8 mouse cellular contexts compared by ENCODE assay signal in the genomic region with DNA sequence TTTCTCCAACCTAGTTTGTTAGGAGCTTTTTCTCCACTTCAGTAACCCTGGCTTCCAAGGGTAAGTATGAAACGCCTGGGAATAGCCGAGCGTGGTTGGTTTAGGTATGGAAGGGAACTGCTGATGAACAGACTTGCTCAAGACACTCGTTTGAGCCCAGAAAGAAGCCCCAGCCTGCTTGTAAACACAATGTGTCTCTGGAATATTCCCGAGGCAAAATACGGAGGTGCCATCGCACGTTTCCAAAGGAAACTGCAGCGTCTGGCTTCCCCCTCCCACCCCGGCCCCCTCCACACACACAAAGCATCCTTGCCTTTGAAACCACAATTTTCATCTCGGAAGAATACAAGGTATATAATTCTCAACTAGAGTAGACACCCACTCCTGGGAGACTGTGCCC. TPM values are rescaled to one million over a fixed set of nuclear protein-coding genes. Genes with fewer than 3 reads are reported as not detected.
DNase-seq lines count a peak whose midpoint lies in the region; ATAC-seq and TF ChIP-seq lines count a peak whose summit lies in the region.

No protein-coding gene starts in this region.

- peaks cover 2% of the 10 kb centered on the region for H3K4me1 ChIP-seq in ES-Bruce4 (ENCODE audit: control insufficient read depth, insufficient read depth, low read length)
- peaks cover 20% of the 10 kb centered on the region for H3K4me1 ChIP-seq in forebrain, embryonic 14.5 days (ENCODE audit: control insufficient read depth, insufficient read depth, low read length)
- peaks cover 28% of the 10 kb centered on the region for H3K4me1 ChIP-seq in liver, embryonic 16.5 days (ENCODE audit: control insufficient read depth, low read depth, low read length)

- TF ChIP-seq POLR2A in ES-Bruce4 (IDR thresholded peaks at IDR 0.05; ENCODE audit: insufficient read depth, low read length), result no peak

- WGBS in forebrain, embryonic 14.5 days, result 7% methylated on average over 11 of the region's 11 CpGs
- WGBS in liver, embryonic 16.5 days (ENCODE audit: insufficient replicate concordance), result 18% methylated on average over 11 of the region's 11 CpGs

- intact Hi-C loops in gastrocnemius, adult 2 months (cut with DNase I), result no loop called here

- TF ChIP-seq CTCF in gastrocnemius, adult 2 months (IDR thresholded peaks at IDR 0.05), result no peak
- TF ChIP-seq CTCF in ES-Bruce4 (IDR thresholded peaks at IDR 0.05; ENCODE audit: low read depth, low read length), result no peak

- H3K36me3 ChIP-seq in ES-Bruce4 (ENCODE audit: control insufficient read depth, insufficient read depth, low read length, poor library complexity, severe bottlenecking), result no peaks in the 10 kb centered on the region
- no peaks in the 10 kb centered on the region for H3K36me3 ChIP-seq in forebrain, embryonic 14.5 days (ENCODE audit: control insufficient read depth, insufficient read depth, low read length)
- H3K36me3 ChIP-seq in liver, embryonic 16.5 days (ENCODE audit: control insufficient read depth, insufficient read depth), result no peaks in the 10 kb centered on the region

- H3K4me3 ChIP-seq in gastrocnemius, adult 2 months, result peak overlapping the region; percentile 78
- peak overlapping the region; percentile 33 for H3K4me3 ChIP-seq in ES-Bruce4 (ENCODE audit: low read depth, low read length)
- peak overlapping the region; percentile 72 for H3K4me3 ChIP-seq in forebrain, embryonic 14.5 days (ENCODE audit: low read depth, low read length)
- peak overlapping the region; percentile 74 for H3K4me3 ChIP-seq in liver, embryonic 16.5 days (ENCODE audit: low read depth, low read length)

- ATAC-seq in forebrain, embryonic 14.5 days, result no peak
- no peak for ATAC-seq in liver, embryonic 16.5 days (ENCODE audit: low read depth)

- H3K4me2 ChIP-seq in forebrain, embryonic 14.5 days (ENCODE audit: low read length), result peak overlapping the region; percentile 95
- H3K4me2 ChIP-seq in liver, embryonic 16.5 days (ENCODE audit: low read depth, low read length), result peak overlapping the region; percentile 93

- H3K27me3 ChIP-seq in ES-Bruce4 (ENCODE audit: control insufficient read depth, insufficient read depth, low read length, poor library complexity, severe bottlenecking), result no peaks in the 10 kb centered on the region
- H3K27me3 ChIP-seq in forebrain, embryonic 14.5 days (replicated peaks; ENCODE audit: control insufficient read depth, insufficient read depth, low read length), result 0 out of 2 replicates have a peak, but pooled peaks cover 3% of the 10 kb centered on the region
- H3K27me3 ChIP-seq in liver, embryonic 16.5 days (ENCODE audit: control insufficient read depth, insufficient read depth, low read depth, low read length), result peaks cover 52% of the 10 kb centered on the region

- no peaks in the 10 kb centered on the region for H3K9me3 ChIP-seq in ES-Bruce4 (replicated peaks; ENCODE audit: control insufficient read depth, insufficient read depth, low read length, poor library complexity, severe bottlenecking)
- no peaks in the 10 kb centered on the region for H3K9me3 ChIP-seq in forebrain, embryonic 14.5 days (replicated peaks; ENCODE audit: control insufficient read depth, low read length)
- no peaks in the 10 kb centered on the region for H3K9me3 ChIP-seq in liver, embryonic 16.5 days (replicated peaks; ENCODE audit: control insufficient read depth, low read length)

- peak overlapping the region; percentile 10; the same call in 1 of the 2 replicates for H3K9ac ChIP-seq in ES-Bruce4 (ENCODE audit: low read depth, poor library complexity, severe bottlenecking)
- peak overlapping the region; percentile 82 for H3K9ac ChIP-seq in forebrain, embryonic 14.5 days (ENCODE audit: low read length)
- H3K9ac ChIP-seq in liver, embryonic 16.5 days (ENCODE audit: low read depth, low read length), result peak overlapping the region; percentile 81

- TF ChIP-seq EP300 in ES-Bruce4 (IDR thresholded peaks at IDR 0.05; ENCODE audit: insufficient read depth, low read depth, low read length), result no peak

- no peak for DNase-seq in gastrocnemius, adult 2 months
- DNase-seq in gastrocnemius, adult 8-10 months (ENCODE audit: low spot score in 2 of 2), result no peak
- DNase-seq in forebrain, embryonic 14.5 days (ENCODE audit: low spot score), result peak; percentile 62
- DNase-seq in testis, postnatal 10 days (ENCODE audit: low spot score), result no peak
- no peak for DNase-seq in adrenal gland, adult 2 months
- DNase-seq in right cerebral cortex, postnatal 25 days, result no peak

- H3K27ac ChIP-seq in gastrocnemius, adult 2 months, result peak overlapping the region; percentile 95
- H3K27ac ChIP-seq in ES-Bruce4 (ENCODE audit: insufficient read depth, low read length), result no peak overlapping the region
- H3K27ac ChIP-seq in forebrain, embryonic 14.5 days (ENCODE audit: low read depth, low read length), result no peak overlapping the region
- no peak overlapping the region for H3K27ac ChIP-seq in liver, embryonic 16.5 days (ENCODE audit: low read length)

RNA-seq across cellular contexts. Expression of a gene that starts 1.7 kb away (rescaled TPM):
- 1 to 10 TPM; 4.3 to 8.2 TPM for total RNA-seq in gastrocnemius, adult 2 months (2021)
- 1 to 10 TPM; 3.6 to 4.9 (median 4.3) TPM for total RNA-seq in gastrocnemius, adult 8-10 months (2022)
- polyA plus RNA-seq in ES-Bruce4 (2011; ENCODE audit: insufficient read depth, insufficient read length, low read depth, missing spikeins), result 3.3 and 6.2 TPM in 2 replicates
- polyA plus RNA-seq in forebrain, embryonic 14.5 days (2014; fragmentation: Nextera tagmentation; extraction: Ambion mirVana), result 2.4 and 2.7 TPM in 2 replicates
- 0.59 and 0.63 TPM in 2 replicates for polyA plus RNA-seq in liver, embryonic 16.5 days (2015; fragmentation: Nextera tagmentation; extraction: Ambion mirVana)
- 10 to 100 TPM in 1 of 2 experiments, 1 to 10 TPM in 1; 8.4 to 10.1 TPM for total RNA-seq in adrenal gland, adult 2 months (2021)
- 3.0 and 3.3 TPM in 2 replicates for polyA plus RNA-seq in adrenal gland, adult 2 months (2012; rRNA removed)

Comparison
In these comparisons a context has a peak if more than half of its experiments do, and no peak if none do; other contexts are left out.
1. H3K9ac ChIP-seq: peak in every context shown above with its lines; median percentile 82 in forebrain, embryonic 14.5 days; 81 in liver, embryonic 16.5 days; 10 in ES-Bruce4.